Mouse (Mus musculus): ENCODE results near the gene Tmem248.
"Not testable (repeated sequence)": the region's sequence is repeated elsewhere in the genome, so short reads cannot be mapped to it uniquely, and the experiment has no call there.

Gene Tmem248

DNA sequence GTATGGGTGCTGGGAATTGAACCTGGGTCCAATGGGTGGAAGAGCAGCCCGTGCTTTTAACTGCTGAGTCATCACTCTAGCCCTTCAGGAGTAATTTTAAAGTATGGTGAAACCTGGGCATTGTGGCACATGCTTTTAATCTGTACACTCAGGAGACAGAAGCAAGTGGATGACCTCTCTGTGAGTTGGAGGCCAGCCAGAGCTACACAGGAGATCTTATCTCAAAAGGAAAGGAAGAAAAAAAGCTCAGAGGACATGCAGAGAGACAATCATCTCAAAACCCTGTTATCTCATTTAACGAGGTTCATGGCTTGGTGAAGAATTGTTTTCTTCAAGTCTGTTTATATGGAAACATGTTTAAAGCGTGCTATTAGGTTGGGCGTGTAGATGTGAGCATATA lies 12.9 kb upstream of the Tmem248 start:
- DNase-seq (ENCODE audit: low spot score), result no peak

DNA sequence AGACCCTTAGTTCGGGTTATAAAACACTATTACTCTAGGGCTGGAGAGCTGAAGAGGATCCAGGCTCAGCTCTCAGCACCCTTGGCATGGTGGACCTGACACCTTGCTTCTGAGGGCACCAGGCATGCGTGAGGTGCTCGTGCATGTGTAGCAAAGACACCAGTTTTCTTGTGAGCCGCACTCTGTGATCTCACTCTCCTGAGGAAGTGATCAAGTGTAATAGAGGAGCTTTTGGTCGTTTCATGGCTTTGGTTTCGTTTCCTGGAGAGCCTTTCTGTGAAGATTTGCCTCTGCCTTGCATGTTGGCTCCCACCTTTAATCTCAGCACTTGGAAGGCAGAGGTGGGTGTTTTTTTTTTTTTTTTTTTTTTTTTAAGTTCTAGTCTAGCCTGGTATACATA lies 12.3 kb upstream of the Tmem248 start:
- no peak for DNase-seq (ENCODE audit: low spot score)

DNA sequence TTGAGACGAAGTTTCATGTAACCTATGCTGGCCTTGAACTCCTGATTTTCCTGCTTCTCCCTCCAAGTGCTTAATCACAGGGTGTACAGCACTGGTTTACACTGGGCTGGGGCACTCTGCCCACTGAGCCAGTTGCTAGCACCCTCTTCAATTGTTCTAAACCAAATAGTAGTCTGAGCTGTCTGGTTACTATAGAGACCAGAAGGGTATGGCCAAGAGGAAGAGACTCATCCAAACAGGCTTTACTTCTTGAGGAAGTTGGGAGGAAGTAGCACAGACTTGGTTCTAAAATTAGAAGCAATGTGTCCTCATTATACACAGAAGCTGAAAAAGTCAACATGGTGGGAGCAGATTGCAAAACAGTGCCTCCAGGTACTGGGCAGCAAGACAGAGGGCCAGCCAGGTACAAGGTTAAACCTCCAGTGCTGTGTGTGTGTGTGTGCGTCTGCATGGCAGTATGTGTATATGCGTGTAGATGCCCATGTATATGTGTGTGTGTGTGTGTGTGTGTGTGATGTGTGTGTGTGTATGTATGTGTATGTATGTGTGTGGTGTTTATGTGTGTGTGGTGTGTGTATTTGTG lies 11.3 kb upstream of the Tmem248 start:
- DNase-seq (ENCODE audit: low spot score), result no peak

DNA sequence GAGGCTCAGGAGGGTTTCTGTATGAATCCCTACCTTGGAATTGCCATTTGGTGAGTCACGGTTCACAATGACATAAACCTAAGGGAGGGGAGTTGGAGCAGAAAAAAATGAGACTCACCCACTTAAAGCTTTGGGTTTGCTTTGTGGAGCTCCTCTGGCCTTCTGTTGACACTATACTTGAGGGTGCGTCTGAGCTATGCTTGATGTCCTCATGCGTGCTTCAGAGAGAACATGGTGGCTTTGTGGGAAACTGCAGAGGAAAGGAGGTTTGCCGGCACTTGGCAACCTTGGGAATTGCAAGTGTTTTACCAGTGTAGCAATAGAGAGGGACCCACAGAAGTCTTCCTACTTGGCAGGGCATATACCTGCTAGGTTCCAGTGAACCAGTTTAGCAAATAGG lies 9.6 kb upstream of the Tmem248 start:
- no peak for DNase-seq (ENCODE audit: low spot score)

DNA sequence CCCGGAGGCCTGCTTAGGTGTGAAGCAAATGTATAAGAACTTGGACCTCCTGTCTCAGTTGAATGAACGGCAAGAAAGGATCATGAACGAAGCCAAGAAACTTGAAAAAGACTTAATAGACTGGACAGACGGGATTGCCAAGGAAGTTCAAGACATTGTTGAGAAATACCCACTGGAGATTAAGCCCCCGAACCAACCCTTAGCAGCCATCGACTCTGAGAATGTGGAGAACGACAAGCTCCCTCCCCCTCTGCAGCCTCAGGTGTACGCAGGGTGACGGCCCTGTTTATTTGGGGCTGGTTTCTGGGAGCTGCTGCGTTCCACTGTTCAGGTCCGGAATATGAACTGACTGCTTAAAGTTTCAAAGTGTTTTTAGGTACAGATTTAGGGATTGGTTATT lies 3.9 kb upstream of the Tmem248 start:
- no peak for DNase-seq (ENCODE audit: low spot score)

DNA sequence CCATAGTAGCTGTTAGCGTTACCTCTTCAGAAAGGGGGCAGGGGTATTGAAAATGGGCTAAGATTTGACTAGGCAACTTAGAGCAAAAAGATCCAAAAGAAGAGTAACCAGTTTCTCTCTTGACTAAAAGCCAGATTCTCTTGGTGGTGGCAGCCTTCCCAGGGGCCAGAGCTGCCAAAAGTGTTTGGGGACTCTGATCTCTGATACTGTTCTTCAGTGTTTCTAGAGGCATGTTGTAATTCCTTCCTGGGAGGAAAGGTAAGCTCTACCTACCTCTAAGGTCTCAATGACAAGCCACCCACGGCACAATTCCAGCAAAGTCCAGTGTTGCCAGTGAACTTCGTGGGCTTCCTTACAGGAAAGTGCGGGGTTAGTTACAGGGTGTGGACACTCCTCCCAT lies 525 bp downstream of the Tmem248 start:
- DNase-seq (ENCODE audit: low spot score), result no peak

DNA sequence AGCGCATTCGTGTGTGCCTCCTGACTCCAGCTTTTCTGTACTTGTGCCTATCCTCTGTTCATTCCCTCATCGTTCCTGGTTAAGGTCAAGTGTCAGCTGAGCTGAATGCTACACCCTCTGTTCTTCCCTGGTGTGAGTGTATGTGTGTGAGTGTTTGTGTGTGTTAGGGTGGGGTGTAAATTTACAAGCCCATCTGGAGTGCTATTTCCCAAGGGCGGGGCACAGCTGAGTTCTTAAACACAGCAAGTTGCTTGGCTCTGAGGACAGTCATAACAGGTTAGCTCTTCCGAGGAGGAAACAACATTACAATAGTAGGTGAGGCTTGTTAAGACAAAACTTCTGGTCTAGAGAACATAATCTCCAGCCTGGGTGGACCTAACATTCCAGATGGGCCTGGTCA lies 1.5 kb downstream of the Tmem248 start:
- no peak for DNase-seq (ENCODE audit: low spot score)

DNA sequence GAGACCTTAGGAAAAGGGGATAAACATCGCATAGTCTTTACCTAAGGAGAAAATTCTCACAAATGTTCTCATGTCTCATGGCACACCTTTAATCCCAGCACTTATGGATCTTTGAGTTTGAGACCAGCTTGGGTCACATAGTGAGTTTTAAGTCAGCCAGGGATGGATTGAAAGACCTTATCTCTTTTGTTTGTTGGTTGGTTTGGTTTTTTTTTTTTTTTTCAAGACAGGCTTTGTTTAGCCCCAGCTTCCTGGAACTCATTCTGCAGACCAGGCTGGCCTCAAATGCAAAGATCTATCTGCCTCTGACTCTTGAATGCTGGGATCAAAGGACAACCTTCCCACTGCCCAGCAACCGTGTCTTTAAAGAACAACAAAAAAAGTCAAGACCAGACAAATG lies 4.4 kb downstream of the Tmem248 start:
- no peak for DNase-seq (ENCODE audit: low spot score)

DNA sequence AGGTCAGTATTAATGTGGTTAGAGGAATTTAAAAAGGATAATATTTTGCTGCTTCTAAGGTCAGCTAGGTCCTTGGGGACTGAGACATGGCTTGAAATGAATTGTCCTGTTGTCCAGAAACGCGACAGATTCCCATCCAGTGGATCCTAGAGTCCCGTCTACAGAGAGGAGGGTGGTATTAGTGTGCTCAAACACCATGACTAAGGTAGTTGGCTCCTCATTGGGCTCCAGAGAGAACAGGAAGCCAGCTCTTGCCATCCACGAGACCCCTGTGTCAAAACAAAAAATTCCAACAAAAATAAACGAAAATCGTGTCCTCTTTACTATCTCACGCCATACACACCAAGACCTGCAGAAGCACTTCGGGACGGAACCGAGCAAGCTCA lies 4.9 kb downstream of the Tmem248 start:
- peak; percentile 8 for DNase-seq (ENCODE audit: low spot score)

DNA sequence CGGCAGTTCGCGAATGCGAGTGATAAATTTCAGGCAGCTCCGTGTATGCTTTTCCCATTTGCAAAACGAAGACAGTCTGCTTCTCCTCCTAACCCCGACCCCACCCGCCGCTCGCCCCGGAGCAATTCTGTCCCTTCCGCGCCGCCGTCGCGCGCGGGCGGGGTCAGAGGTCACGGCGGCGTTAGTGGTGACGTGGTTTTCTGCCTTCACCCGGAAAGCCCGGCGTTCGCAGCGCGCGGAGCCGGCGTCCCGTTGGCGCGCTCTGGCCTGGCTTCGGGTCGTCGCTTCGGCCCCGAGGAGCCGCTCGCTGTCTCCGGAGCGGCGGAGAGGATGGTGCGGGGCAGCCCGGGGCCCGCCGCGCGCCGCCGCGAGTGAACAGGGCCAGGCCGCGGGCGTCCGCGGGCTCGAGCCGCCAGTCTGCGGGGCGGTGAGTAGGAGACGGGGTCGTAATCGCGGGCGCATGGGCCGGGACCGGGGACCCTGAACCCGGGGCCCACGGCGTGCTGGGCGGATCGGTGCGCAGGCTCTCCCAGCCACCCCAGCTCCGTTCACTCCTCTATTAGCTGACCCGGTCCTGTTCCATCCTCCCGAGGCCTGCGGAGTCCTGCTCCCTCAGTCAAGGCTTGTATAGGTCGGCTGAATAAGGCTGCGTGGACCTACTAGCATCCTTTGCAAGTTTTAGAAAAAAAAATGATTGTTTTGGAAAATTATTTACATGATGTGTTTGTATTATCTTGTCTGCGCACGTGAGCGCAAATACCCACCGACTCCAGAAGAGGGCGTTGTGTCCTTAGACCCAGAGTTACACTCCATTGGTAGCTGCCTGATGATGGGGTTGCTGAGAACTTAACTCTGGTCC lies 5.5 kb downstream of the Tmem248 start:
- DNase-seq (ENCODE audit: low spot score), result peak; percentile 97

DNA sequence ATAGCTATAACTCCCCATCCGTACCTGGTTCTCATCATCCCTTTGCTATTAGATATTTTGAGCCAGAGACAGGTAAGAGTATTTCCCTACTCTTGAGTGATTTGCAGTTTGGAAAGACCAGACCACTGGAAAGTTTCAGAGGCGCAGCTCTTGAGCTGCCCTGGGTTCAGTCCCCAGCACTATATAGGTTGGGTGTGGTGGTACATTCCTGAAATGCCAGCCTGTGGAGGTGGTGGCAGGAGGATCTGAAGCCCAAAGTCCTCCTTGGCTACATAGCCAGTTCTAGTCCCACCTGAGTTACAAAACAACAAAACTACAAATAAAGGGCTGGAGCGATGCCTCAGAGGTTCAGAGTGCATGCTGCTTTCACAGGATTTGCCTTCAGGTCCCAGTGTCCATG lies 9.9 kb downstream of the Tmem248 start:
- DNase-seq (ENCODE audit: low spot score), result no peak

DNA sequence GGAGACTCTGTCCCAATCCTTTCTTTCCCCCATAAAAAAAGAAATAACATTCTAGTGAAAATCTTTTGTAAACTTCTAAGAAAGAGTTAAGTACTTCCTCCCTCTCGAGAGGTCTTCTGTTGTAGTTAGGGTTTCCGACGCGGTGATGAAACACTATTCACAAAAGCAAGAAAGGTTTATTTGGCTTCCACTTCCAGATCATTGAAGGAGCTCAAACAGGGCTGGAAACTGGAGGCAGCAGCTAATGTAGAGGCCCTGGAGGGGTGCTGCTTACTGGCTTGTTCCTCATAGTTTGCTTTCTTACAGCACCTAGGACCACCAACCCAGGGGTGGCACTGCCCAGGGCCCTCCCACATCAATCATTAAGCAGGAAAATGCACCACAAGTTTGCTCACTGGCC lies 11.2 kb downstream of the Tmem248 start:
- no peak for DNase-seq (ENCODE audit: low spot score)

DNA sequence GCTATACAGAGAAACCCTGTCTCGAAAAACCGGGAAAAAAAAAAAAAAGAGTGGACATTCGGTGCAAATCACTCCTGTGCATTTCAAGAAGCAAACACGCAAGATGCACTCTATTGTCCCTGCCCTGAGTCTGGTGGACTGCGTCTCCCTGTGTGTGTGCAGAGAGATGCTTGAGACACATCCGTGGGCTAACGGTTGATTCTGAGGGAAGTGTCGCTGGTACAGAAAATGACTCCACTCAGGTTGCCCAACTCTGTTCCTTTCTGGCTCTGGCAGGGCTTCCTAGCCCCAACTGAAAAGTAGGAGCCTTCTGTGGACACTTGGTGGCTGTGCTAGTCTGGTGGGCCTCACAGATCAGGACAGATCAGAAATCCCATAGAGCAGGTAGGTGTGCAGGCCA lies 19.4 kb downstream of the Tmem248 start:
- no peak for DNase-seq (ENCODE audit: low spot score)

DNA sequence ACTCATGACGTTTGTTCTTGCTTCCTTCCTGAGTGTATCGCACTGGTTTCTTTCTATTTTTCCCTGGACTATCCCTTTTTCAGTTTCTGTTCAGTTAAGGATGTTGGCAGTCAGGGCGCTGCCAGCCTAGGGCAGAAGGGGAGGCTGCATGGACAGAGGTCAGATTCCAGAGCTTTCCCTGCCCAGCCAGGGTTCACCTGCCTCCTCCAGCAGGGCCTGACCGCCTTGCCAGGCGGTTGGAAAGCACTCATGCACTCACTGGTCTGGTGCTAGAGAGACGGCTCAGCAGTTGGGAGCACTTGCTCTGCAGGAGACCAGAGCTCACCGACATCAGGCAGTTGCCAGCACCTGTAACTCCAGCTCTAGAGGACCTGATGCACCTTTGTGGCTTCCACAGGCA lies 22.4 kb downstream of the Tmem248 start:
- no peak for DNase-seq (ENCODE audit: low spot score)

DNA sequence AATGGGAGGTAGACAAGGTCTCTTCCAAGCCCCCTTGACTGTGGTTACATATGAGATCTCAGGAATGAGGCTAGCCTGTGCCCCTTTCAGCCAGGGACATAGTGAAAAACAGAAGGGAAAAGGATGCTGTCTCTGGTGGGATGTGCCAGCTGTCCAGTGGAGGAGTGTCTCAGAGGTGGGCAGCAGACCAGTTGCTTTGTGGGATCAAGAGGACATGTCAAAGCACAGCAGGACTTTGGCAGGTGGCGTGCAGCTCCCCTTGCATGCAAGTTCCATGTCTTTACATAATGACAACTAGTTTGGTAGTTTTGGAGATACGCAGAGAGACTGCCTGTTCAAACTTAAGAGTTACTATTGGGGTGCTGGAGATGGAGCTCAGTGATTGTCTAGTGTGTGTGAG lies 23.0 kb downstream of the Tmem248 start:
- no peak for DNase-seq (ENCODE audit: low spot score)

DNA sequence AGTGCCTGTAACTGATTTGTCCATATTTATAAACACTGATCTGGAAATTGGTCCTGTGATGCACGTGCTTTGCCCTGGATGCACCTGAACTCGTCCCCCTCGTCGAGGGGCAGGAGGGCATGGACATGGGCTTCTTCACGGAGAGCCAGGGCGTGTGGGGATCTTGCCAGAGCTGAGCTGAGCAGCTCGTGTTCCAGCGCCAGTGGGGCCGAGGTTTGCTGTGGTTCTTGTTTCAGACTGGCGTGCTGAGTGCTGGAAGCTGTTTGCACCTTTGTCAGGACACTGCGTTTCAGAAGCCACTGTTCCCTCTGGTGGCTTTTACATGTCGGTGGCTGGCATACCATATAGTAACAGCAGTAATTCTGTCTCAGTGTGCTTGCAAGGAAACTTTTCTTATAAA lies 24.5 kb downstream of the Tmem248 start:
- no peak for DNase-seq (ENCODE audit: low spot score)

DNA sequence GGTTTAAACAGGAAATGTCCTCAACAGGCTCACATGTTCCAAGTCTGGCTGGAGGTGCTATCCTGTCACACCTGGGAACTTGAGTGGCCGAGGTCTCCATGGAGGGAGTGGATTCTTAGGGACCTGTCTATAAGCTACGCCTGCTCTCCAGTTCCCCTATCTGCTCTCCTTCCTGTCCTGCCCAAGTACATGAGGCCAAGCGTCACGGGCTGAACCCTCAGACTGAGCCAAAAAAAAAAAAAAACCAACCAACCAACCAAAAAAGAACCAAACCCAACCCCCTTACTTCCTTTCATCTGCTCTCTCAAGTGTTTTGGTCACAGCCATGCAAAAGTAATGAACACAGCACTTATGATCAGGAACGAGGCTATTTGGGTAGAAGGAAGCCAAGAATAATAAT lies 30.9 kb downstream of the Tmem248 start:
- no peak for DNase-seq (ENCODE audit: low spot score)

DNA sequence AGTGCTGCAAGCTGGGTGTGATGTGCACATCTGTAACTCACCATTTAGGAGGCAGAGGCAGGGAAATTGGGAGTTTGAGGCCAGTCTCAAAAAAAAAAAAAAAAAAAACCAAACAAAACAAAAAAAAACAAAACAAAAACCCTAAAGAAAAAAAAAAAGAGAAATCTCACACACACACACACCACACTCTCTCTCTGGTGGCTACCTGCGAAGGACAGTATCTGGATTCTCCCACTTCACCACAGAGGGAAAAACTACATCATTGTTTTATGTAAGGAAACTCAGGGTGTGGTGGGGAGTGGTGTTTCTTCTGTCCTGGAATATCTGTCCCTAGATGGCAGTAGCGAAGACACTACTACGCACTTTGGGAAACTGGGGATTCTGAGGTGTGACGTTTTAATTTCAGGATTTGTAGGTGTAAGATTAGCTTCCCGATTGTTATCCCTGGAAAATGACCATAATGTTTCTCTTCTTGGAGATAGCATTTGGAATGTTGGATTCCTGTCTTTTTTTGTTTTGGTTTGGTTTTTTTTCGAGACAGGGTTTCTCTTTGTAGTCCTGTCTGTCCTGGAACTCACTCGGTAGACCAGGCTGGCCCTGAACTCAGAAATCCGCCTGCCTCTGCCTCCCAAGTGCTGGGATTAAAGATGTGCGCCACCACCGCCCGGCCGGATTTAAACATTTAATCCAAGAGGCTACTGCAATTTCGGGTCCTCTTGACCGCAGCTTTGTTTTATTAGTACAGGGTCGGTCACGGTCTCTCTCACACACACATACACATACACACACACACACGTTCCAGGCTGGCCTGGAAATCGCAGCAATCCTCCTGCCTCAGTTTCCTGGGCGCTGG lies 37.5 kb downstream of the Tmem248 start:
- no peak for DNase-seq (ENCODE audit: low spot score)

DNA sequence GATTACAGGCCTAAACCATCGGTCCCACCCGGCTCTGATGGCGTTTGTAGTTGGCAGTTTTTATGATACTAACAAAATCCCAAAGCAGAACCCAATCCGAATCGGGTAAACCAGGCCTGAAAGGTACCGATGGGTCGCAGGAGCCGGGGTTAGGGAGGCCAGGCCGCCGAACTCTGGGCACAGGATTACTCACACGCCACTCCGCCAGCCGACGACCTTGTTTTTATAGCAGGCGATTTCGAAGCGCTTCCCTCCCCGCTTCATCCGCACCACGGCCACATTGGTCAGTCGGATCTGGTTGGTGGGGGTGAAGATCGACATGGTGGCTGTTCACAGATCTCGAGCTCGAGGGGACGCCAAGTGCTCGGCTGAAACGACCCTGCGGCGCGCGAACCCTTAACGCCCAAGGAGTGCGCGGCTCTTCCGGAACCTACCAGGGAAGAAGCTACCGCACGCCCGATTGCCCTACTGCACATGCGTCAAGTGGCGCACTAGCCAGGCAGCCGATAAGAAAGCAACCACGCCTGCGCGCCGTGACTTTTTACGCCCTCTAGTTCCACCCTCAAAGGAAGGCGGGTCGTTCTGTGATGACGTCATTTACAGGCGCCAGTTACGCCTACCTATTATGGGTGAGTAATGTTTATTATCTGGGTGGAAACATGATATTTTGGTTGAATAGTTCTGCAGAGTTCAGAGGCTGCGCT lies 38.3 kb downstream of the Tmem248 start, which contains the start of the genes Sbds and Tyw1:
TSS of gene Sbds (minus strand) at position 514 of the 704 bp plus-strand sequence.
TSS of gene Tyw1 (plus strand) at position 603 of the 704 bp plus-strand sequence.
- DNase-seq (ENCODE audit: low spot score), result peak; percentile 94

DNA sequence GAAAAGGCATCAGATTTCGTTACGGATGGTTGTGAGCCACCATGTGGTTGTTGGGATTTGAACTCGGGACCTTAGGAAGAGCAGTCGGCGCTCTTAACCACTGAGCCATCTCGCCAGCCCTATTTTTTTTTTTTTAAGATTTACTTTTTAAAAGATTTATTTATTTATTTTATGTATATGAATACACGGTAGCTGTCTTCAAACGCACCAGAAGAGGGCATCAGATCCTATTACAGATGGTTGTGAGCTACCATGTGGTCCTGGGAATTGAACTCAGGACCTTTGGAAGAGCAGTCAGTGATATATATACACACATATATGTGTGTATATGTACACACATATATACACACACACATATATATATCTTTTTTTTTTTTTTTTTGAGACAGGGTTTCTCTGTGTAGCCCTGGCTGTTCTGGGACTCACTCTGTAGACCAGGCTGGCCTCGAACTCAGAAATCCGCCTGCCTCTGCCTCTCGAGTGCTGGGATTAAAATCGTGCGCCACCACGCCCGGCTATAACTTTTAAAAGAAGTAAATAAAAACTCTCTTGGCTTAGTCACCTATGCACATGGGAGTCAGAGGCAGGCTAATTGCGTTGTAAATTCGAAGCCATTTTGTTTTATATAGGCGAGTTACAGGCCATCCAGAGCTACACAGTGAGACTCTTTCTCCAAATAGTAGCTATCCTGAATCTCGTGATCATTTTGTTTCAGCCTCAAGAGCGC lies 39.1 kb downstream of the Tmem248 start:
- DNase-seq (ENCODE audit: low spot score), result not testable (repeated sequence)

DNA sequence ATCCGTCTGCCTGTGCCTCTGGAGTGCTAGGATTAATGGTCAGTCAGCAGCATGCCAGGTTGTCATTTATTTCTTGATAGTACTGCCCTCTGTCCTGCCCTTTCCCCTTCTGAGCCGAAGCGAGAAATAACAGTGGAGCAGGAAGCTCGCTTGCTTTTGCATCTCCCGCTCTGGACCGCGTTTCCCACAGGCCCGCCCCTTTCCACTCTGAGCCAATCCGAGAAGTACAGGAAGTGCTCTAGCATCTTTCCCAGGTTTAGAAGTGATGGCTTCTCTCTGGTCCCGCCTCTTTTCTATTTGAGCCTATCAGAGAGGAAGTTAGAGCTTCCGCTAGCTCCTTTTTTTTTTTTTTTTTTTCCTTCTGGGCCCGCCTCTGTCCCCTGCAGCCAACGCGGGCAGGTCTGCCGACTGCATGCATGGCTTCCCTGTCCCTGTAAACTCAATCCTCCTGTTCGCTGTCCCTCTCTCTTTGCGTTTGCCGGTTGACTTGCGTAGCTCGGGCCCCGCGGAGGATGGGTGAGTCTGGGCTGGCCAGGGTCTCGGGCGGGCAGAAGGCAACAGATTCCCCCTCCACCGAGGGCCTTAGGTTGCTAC lies 39.9 kb downstream of the Tmem248 start:
- DNase-seq (ENCODE audit: low spot score), result peak; percentile 79

Measured in ovary, postnatal 14 days (tissue).